Mouse (Mus musculus) hindbrain, embryonic 14.5 days (tissue): Measurements from ENCODE around the gene Gm5862. TPM values are rescaled to one million over a fixed set of nuclear protein-coding genes. Genes with fewer than 3 reads are reported as not detected.

ENCODE experiments used
- polyA plus RNA-seq: library from polyadenylated mRNA; unstranded; fragments of >200 nt; fragmentation: Nextera tagmentation; extraction: Ambion mirVana; gene quantifications from 2 replicates; pipeline ENCODE4 v1.2.1, GENCODE M21; 2014

Gene Gm5862
- polyA plus RNA-seq, 1 experiment from 2014 or later = not detected

Other genes with a start within 250 kb of the Gm5862 start
- 0.18 TPM in 1 of 2 replicates, not detected in the other for gene Gm21663, start 80.5 kb downstream of the Gm5862 start, polyA plus RNA-seq
- 0.10 and 0.32 TPM in 2 replicates for gene Gm21671, start 68.5 kb downstream of the Gm5862 start, polyA plus RNA-seq
- 0.22 and 0.31 TPM in 2 replicates for gene Gm21680, start 50.3 kb downstream of the Gm5862 start, polyA plus RNA-seq
- gene Gm21698, start 34.3 kb downstream of the Gm5862 start, polyA plus RNA-seq = 0.41 TPM in 1 of 2 replicates, not detected in the other
- 0.29 and 0.37 TPM in 2 replicates for gene Gm1979, start 18.1 kb downstream of the Gm5862 start, polyA plus RNA-seq
- gene Speer4a, start 16.6 kb upstream of the Gm5862 start, polyA plus RNA-seq = 0.20 and 0.29 TPM in 2 replicates
- gene Gm7347, start 35.7 kb upstream of the Gm5862 start, polyA plus RNA-seq = 0.10 and 0.20 TPM in 2 replicates
- not detected in 2 replicates for gene Gm10471, start 66.4 kb upstream of the Gm5862 start, polyA plus RNA-seq
- gene 5031410I06Rik, start 82.4 kb upstream of the Gm5862 start, polyA plus RNA-seq = 0.12 and 0.17 TPM in 2 replicates
- not detected in 2 replicates for gene Gm10220, start 98.5 kb upstream of the Gm5862 start, polyA plus RNA-seq
- gene Gm7361, start 234.8 kb upstream of the Gm5862 start, polyA plus RNA-seq = 0.50 and 0.56 TPM in 2 replicates